Mouse (Mus musculus) embryonic facial prominence, embryonic 12.5 days (tissue): ENCODE data around the gene Mal. TPM values are rescaled to one million over a fixed set of nuclear protein-coding genes. Genes with fewer than 3 reads are reported as not detected.

Source experiments
- ATAC-seq: fragments of 200-750 bp; cut with Nextera tagmentation; 2 replicates; pipeline ENCODE4 v1.8.0; 2017; ENCODE audit not compliant: insufficient number of reproducible peaks, insufficient read depth, low FRiP score, low TSS enrichment
- H3K27ac ChIP-seq: fragments of 300-500 bp; sonication (generic); 2 replicates; pipeline ENCODE4 v1.5.1; 2016; ENCODE audit warnings: mild to moderate bottlenecking
- H3K27me3 ChIP-seq: fragments of 300-500 bp; sonication (generic); 2 replicates; pipeline ENCODE4 v1.6.1; 2016; ENCODE audit warnings: mild to moderate bottlenecking, moderate library complexity
- H3K36me3 ChIP-seq: fragments of 300-500 bp; sonication (generic); 2 replicates; pipeline ENCODE4 v1.6.1; 2016; ENCODE audit warnings: mild to moderate bottlenecking
- H3K4me1 ChIP-seq: fragments of 300-500 bp; sonication (generic); 2 replicates; pipeline ENCODE4 v1.6.1; 2016
- H3K4me2 ChIP-seq: fragments of 300-500 bp; sonication (generic); replicated peaks from 2 replicates; pipeline ENCODE4 v1.6.1; 2016; ENCODE audit warnings: mild to moderate bottlenecking, moderate library complexity
- H3K4me3 ChIP-seq: fragments of 300-500 bp; sonication (generic); 2 replicates; pipeline ENCODE4 v1.5.1; 2016; ENCODE audit warnings: mild to moderate bottlenecking
- H3K9ac ChIP-seq: fragments of 300-500 bp; sonication (generic); 2 replicates; pipeline ENCODE4 v1.6.1; 2016; ENCODE audit warnings: mild to moderate bottlenecking, moderate library complexity
- H3K9me3 ChIP-seq: fragments of 300-500 bp; sonication (generic); 2 replicates; pipeline ENCODE4 v1.6.1; 2016; ENCODE audit warnings: mild to moderate bottlenecking, moderate library complexity
- WGBS: fragments of 180-500 bp; shearing (Covaris S2); methylation state at CpG from one replicate; pipeline ENCODE4 v1.1.7; 2016; 5-methylcytosine and 5-hydroxymethylcytosine counted together
- polyA plus RNA-seq: library from polyadenylated mRNA; unstranded; fragments of >200 nt; fragmentation: Nextera tagmentation; extraction: Ambion mirVana; gene quantifications from 2 replicates; pipeline ENCODE4 v1.2.1, GENCODE M21; 2016

Gene Mal
- polyA plus RNA-seq = 0.43 and 0.62 TPM in 2 replicates

DNA sequence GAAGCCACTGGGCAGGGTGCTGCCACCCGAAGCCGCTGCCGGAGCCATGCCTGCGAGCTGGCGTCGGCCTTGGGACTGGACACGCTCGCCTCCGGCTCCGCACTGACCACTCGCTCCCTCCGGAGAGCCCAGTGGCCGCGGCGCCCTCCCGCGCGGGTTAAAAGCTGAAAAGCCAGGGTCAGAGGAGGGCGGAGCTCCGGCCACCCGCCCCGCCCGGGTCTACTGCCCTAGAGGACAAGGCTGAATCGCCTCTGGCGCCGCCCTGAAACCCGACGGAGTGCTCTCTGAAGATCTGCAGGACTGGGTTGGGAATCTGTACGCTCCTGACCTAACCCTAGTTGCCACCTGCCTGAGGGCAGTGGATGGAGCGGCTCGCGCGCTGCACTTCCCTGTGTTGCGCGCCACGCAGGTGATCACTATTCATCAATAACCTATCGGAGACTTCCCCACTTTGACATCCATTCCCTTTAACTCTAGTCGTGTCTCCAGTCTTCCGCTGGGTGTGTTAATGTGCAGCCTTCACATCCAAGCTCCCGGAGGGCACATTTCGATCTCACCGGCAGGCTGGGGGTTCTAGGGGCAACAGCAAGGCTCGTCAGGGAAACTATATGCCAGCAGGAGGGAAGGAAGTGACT is at the start of gene Mal:
Gene Mal (minus strand): TSS at position 610 of the 635 bp plus-strand sequence.
- no peak for ATAC-seq
- H3K4me1 ChIP-seq = peaks cover 8% of the 10 kb centered on the region; the same call in 1 of the 2 replicates
- H3K4me2 ChIP-seq = peak within 1 kb of the TSS; percentile 69
- WGBS = under 1% methylated on average over 43 of the region's 43 CpGs
- H3K9me3 ChIP-seq = no peaks in the 10 kb centered on the region
- peaks cover 71% of the 10 kb centered on the region for H3K27me3 ChIP-seq
- no peaks in the 10 kb centered on the region for H3K36me3 ChIP-seq
- no peak within 1 kb of the TSS for H3K27ac ChIP-seq
- peak within 1 kb of the TSS; percentile 35 for H3K4me3 ChIP-seq
- H3K9ac ChIP-seq = 0 out of 2 replicates have a peak within 1 kb of the TSS, but pooled peaks have one; percentile 10

DNA sequence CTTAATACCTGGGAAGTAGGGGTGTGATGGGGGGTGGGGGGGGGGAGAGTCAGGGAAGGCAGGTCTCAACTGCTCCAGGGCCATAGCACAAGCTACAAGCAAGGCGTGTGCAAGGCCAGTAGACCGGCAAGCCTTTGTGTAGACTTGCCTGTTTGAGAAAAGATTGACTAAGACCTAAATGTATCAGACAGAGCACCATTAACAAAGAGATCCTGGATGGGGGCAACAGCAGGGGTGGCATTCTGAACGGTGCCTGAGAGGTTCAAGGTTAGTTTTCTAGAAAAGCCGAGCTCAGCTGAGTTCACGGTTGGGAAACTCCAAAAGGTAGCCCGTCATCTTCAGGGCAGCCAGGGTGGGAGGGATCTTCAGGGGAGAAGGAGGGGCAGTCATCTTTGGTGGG is 48.8 kb upstream of the Mal start:
- ATAC-seq = no peak
- no peaks in the 10 kb centered on the region for H3K27me3 ChIP-seq
- no peaks in the 10 kb centered on the region for H3K4me1 ChIP-seq
- 89% methylated on average over 6 of the region's 6 CpGs for WGBS
- no peaks in the 10 kb centered on the region for H3K9me3 ChIP-seq
- H3K4me2 ChIP-seq = no peak overlapping the region
- no peak overlapping the region for H3K9ac ChIP-seq
- no peak overlapping the region for H3K27ac ChIP-seq
- no peaks in the 10 kb centered on the region for H3K36me3 ChIP-seq
- no peak overlapping the region for H3K4me3 ChIP-seq

GRCm38 (mm10) chr2:127689239-127689638 is 32.7 kb upstream of the Mal start:
- Histone ChIP-seq H3K27me3 (0 out of 2 replicates have a peak, but pooled peaks cover 5% of the 10 kb centered on the region), H3K9me3 (no peaks in the 10 kb centered on the region), H3K27ac (no peak overlapping the region), H3K4me1 (no peaks in the 10 kb centered on the region), H3K4me3 (no peak overlapping the region), H3K9ac (no peak overlapping the region), H3K4me2 (no peak overlapping the region), H3K36me3 (no peaks in the 10 kb centered on the region)
- no peak for ATAC-seq
- 77% methylated on average over 4 of the region's 4 CpGs for WGBS

DNA sequence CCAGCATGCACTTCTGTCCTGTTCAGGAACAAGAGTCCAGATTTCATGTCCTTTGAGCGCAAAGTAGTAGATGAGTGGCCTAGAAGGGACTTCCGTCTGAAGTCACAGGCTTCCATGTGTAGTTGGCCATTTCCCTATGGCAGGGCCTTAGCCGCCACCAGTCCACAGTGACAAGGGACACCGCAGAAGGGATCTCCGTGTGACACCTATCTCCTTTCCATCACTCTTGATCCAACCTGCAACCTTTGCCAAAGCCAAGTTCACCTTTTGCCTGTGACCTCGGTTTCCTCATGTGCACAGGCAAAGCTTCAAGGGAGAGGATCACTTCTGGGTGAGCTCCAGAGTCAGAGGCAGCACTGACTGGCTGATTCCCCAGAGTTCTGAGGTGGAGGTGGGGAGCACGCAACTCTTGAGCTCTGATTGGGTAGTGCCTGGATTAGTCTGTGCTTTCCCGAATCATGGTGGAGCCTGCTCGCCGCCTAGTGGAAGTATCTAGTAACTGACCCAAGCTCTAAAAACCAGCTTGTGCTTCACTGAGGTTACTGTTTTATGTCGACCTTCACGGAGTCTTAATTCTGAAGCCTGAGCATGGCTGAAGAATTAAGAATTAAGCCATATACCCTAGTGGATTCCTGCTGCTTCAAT is 27.3 kb upstream of the Mal start:
- ATAC-seq = 0 out of 2 replicates have a peak, but pooled peaks have one; percentile 35
- H3K27me3 ChIP-seq = 0 out of 2 replicates have a peak, but pooled peaks cover 5% of the 10 kb centered on the region
- H3K36me3 ChIP-seq = no peaks in the 10 kb centered on the region
- H3K27ac ChIP-seq = no peak overlapping the region
- 38% methylated on average over 12 of the region's 12 CpGs for WGBS
- no peaks in the 10 kb centered on the region for H3K4me1 ChIP-seq
- no peak overlapping the region for H3K4me2 ChIP-seq
- H3K9me3 ChIP-seq = no peaks in the 10 kb centered on the region
- H3K9ac ChIP-seq = no peak overlapping the region
- no peak overlapping the region for H3K4me3 ChIP-seq

- Histone ChIP-seq H3K9ac (no peak overlapping the region), H3K4me3 (no peak overlapping the region), H3K27ac (no peak overlapping the region), H3K4me1 (no peaks in the 10 kb centered on the region), H3K9me3 (no peaks in the 10 kb centered on the region), H3K27me3 (no peaks in the 10 kb centered on the region), H3K4me2 (no peak overlapping the region), H3K36me3 (no peaks in the 10 kb centered on the region)
- no peak for ATAC-seq
- 20% methylated on average over 2 of the region's 2 CpGs for WGBS
These were observed 11.5 kb upstream of the Mal start for GRCm38 (mm10) chr2:127667843-127668506.

- no peak overlapping the region for H3K9ac ChIP-seq
These were observed 10.5 kb upstream of the Mal start for GRCm38 (mm10) chr2:127667015-127667414.

GRCm38 (mm10) chr2:127662708-127663107 is 6.2 kb upstream of the Mal start:
- H3K27ac ChIP-seq = no peak overlapping the region
- peaks cover 7% of the 10 kb centered on the region for H3K27me3 ChIP-seq
- H3K4me2 ChIP-seq = no peak overlapping the region
- 42% methylated on average over 2 of the region's 2 CpGs for WGBS
- no peaks in the 10 kb centered on the region for H3K36me3 ChIP-seq
- no peaks in the 10 kb centered on the region for H3K9me3 ChIP-seq
- H3K4me3 ChIP-seq = no peak overlapping the region
- no peak for ATAC-seq
- no peaks in the 10 kb centered on the region for H3K4me1 ChIP-seq
- H3K9ac ChIP-seq = no peak overlapping the region

More at GRCm38 (mm10) chr2:127667015-127667414, 10.5 kb upstream of the Mal start:
- no peak for ATAC-seq
- H3K4me3 ChIP-seq = no peak overlapping the region
- H3K27ac ChIP-seq = no peak overlapping the region
- H3K9me3 ChIP-seq = no peaks in the 10 kb centered on the region
- no peaks in the 10 kb centered on the region for H3K36me3 ChIP-seq
- no peak overlapping the region for H3K4me2 ChIP-seq
- no peaks in the 10 kb centered on the region for H3K27me3 ChIP-seq
- H3K4me1 ChIP-seq = no peaks in the 10 kb centered on the region

- Histone ChIP-seq H3K36me3 (no peaks in the 10 kb centered on the region), H3K9me3 (no peaks in the 10 kb centered on the region), H3K27ac (no peak overlapping the region), H3K4me3 (no peak overlapping the region), H3K9ac (no peak overlapping the region), H3K4me2 (peak overlapping the region; percentile 69; the same call in 1 of the 2 replicates), H3K27me3 (peaks cover 71% of the 10 kb centered on the region), H3K4me1 (peaks cover 8% of the 10 kb centered on the region; the same call in 1 of the 2 replicates)
- ATAC-seq = no peak
- 4% methylated on average over 9 of the region's 9 CpGs for WGBS
These were observed 1.1 kb downstream of the Mal start for GRCm38 (mm10) chr2:127655419-127655818.

- no peak overlapping the region for H3K9ac ChIP-seq
- peaks cover 71% of the 10 kb centered on the region for H3K27me3 ChIP-seq
- no peaks in the 10 kb centered on the region for H3K36me3 ChIP-seq
- H3K4me1 ChIP-seq = peaks cover 8% of the 10 kb centered on the region; the same call in 1 of the 2 replicates
- H3K9me3 ChIP-seq = no peaks in the 10 kb centered on the region
- no peak overlapping the region for H3K27ac ChIP-seq
- no peak for ATAC-seq
- no peak overlapping the region for H3K4me2 ChIP-seq
- 62% methylated on average over 3 of the region's 3 CpGs for WGBS
- no peak overlapping the region for H3K4me3 ChIP-seq
These were observed 1.7 kb downstream of the Mal start for GRCm38 (mm10) chr2:127654786-127655185.

DNA sequence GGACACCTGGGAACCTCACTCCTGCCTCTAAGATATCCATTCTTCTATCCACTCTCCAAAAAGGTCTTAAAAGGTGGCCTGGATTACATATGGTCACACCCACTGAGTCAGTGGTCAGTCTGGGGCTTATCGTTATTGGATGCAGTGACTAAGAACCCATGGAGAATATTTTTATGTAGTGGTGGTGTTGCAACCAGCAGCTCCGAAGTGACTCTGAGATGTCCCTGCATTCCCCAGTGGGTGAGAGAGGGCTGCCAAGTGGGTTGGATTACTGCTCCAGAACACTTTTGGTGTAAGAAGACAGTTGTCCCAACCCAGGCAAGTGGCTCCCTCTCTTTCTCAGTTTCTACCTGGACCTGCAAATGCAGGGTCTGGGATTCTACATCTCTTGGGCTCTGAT is 3.7 kb downstream of the Mal start:
- no peaks in the 10 kb centered on the region for H3K36me3 ChIP-seq
- H3K4me2 ChIP-seq = no peak overlapping the region
- H3K4me3 ChIP-seq = no peak overlapping the region
- no peak overlapping the region for H3K27ac ChIP-seq
- no peak overlapping the region for H3K9ac ChIP-seq
- H3K27me3 ChIP-seq = peaks cover 65% of the 10 kb centered on the region
- 87% methylated on average over 2 of the region's 2 CpGs for WGBS
- H3K4me1 ChIP-seq = peaks cover 8% of the 10 kb centered on the region; the same call in 1 of the 2 replicates
- H3K9me3 ChIP-seq = no peaks in the 10 kb centered on the region
- no peak for ATAC-seq

- no peak overlapping the region for H3K4me2 ChIP-seq
- no peak overlapping the region for H3K9ac ChIP-seq
- H3K9me3 ChIP-seq = no peaks in the 10 kb centered on the region
- H3K4me3 ChIP-seq = no peak overlapping the region
- H3K4me1 ChIP-seq = peaks cover 8% of the 10 kb centered on the region; the same call in 1 of the 2 replicates
- H3K36me3 ChIP-seq = no peaks in the 10 kb centered on the region
- no peak for ATAC-seq
- no peak overlapping the region for H3K27ac ChIP-seq
- peaks cover 60% of the 10 kb centered on the region for H3K27me3 ChIP-seq
These were observed 4.2 kb downstream of the Mal start for GRCm38 (mm10) chr2:127652335-127652734.

DNA sequence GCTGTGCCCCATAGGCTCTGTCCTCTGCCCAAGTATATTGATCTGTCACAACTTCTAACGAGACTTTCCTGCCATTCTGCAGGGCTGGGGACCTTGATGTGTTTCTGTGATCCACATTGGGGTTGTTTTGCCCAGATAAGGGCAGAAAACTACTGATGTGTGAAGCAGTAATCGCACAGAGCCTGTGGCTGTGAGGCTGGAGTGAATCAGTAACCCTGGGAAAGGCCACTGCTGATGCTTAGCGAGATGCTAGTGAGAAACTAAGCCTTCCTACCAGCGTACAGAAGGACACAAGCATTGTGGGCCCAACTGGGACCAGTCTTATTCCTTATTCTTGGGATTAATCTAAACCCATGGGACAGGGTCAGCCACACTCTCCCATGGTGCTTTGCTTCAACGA is 4.9 kb downstream of the Mal start:
- H3K9ac ChIP-seq = no peak overlapping the region
- no peak overlapping the region for H3K27ac ChIP-seq
- H3K9me3 ChIP-seq = no peaks in the 10 kb centered on the region
- H3K27me3 ChIP-seq = peaks cover 53% of the 10 kb centered on the region
- H3K4me3 ChIP-seq = no peak overlapping the region
- WGBS = 71% methylated on average over 5 of the region's 5 CpGs
- peaks cover 7% of the 10 kb centered on the region; the same call in 1 of the 2 replicates for H3K4me1 ChIP-seq
- no peak for ATAC-seq
- no peak overlapping the region for H3K4me2 ChIP-seq
- no peaks in the 10 kb centered on the region for H3K36me3 ChIP-seq
